Mouse (Mus musculus) large intestine, adult 2 months (tissue): Measurements from ENCODE around the gene Fxn. TPM values are rescaled to one million over a fixed set of nuclear protein-coding genes. Genes with fewer than 3 reads are reported as not detected.
"Not testable (repeated sequence)": the region's sequence is repeated elsewhere in the genome, so short reads cannot be mapped to it uniquely, and the experiment has no call there.

Experiments
- DNase-seq: peaks from one replicate; pipeline ENCODE4 v3.0.0-alpha.2; 2012; ENCODE audit warnings: low read depth, low spot score
- WGBS: fragments of 180-500 bp; shearing (Covaris S2); methylation state at CpG from one replicate; pipeline ENCODE4 v1.1.7; 2018; 5-methylcytosine and 5-hydroxymethylcytosine counted together
- polyA plus RNA-seq: library from polyadenylated mRNA; depleted of rRNA; stranded (reverse); fragments of >200 nt; gene quantifications from 2 replicates; pipeline ENCODE4 v1.2.3, GENCODE M21; 2012

Fxn gene
- polyA plus RNA-seq, 1 experiment = 12.8 TPM

- WGBS = 41% methylated on average over 9 of the region's 9 CpGs
- DNase-seq = no peak
Observed at GRCm38 (mm10) chr19:24253657-24254260, 26.6 kb downstream of the Fxn start.

GRCm38 (mm10) chr19:24251869-24252268, 28.5 kb downstream of the Fxn start:
- no peak for DNase-seq

DNA sequence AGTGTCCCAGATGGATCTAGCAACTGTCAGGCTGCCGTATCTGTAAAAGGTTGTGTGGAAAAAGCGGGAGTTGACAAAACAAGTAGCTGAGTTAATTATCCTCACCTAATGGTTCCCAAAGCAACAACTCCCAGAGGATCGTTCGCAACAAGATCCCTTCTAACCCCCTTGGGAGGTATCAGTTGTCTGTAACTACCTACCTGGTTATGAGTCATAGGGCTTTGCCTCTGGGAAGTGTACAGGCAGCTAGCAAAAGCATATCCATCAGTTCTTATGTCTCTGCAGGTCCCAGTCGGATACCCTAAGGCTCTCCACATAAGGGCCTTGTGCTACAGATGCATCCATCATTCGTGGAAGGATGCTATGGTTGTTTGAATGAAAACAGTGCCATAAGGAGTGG, 37.1 kb downstream of the Fxn start:
- DNase-seq = no peak
- 87% methylated on average over 6 of the region's 6 CpGs for WGBS

More at GRCm38 (mm10) chr19:24251869-24252268, 28.5 kb downstream of the Fxn start:
- 9% methylated on average over 6 of the region's 6 CpGs for WGBS

GRCm38 (mm10) chr19:24241799-24242546, 38.4 kb downstream of the Fxn start:
- 41% methylated on average over 14 of the region's 14 CpGs for WGBS
- DNase-seq = no peak

DNA sequence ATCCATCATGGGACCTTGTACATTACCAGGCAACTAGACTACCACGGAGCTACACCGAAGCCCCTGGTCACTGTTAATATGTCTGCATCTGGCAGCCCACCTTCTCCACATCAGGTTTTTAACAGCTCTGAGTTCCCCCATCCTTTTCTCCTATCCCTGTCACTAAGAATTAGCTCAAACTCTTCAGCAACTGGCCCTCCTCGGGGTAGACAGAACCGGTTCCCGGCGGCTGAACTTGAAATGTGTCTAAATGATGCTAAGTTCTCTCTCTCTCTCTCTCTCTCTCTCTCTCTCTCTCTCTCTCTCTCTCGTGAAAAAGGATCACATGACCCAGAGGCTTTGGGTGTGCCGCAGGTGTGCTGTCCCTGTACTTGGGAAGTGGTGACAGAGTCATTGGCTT, 39.1 kb downstream of the Fxn start:
- WGBS = 78% methylated on average over 8 of the region's 8 CpGs

GRCm38 (mm10) chr19:24238011-24238410, 42.4 kb downstream of the Fxn start:
- WGBS = 70% methylated on average over 4 of the region's 4 CpGs
- DNase-seq = no peak

More for the DNA sequence above, 39.1 kb downstream of the Fxn start:
- no peak for DNase-seq

GRCm38 (mm10) chr19:24232356-24232755, 48.0 kb downstream of the Fxn start:
- not testable (repeated sequence) for DNase-seq
- WGBS = 97% methylated on average over 1 of the region's 1 CpGs

GRCm38 (mm10) chr19:24225305-24225696, 55.1 kb downstream of the Fxn start:
- DNase-seq = peak; percentile 87
- WGBS = 2% methylated on average over 17 of the region's 17 CpGs

- WGBS = under 1% methylated on average over 59 of the region's 59 CpGs
- DNase-seq = no peak
Observed at GRCm38 (mm10) chr19:24224500-24225304, 55.7 kb downstream of the Fxn start, which contains the start of gene Tjp2. TSS of gene Tjp2 (minus strand) at chr19:24225030.

GRCm38 (mm10) chr19:24223851-24224251, 56.6 kb downstream of the Fxn start:
- peak; percentile 81 for DNase-seq
- WGBS = 18% methylated on average over 11 of the region's 11 CpGs

GRCm38 (mm10) chr19:24221455-24221854, 59.0 kb downstream of the Fxn start:
- 45% methylated on average over 4 of the region's 4 CpGs for WGBS
- DNase-seq = no peak

GRCm38 (mm10) chr19:24220795-24221445, 59.5 kb downstream of the Fxn start:
- DNase-seq = no peak
- WGBS = 10% methylated on average over 14 of the region's 14 CpGs

DNA sequence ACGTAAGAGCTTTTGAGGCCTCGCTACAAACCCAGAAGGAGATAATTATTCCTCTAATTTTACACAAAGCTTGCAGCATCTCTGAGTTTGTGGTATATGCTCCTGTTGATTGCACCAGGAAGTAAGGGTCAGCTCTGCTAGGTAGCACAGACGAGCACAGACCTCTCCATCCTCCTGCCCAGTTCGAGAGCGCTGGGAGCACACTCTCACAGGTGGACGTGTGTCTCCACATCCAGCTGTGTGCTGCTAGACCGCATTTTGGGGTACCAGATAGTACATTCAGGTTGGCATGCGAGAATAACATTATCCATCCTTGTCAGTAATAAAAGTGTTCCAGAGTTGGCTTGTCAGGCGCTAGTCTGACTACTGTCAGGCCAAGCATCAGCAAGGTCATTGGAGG, 61.4 kb downstream of the Fxn start:
- WGBS = 70% methylated on average over 9 of the region's 9 CpGs

GRCm38 (mm10) chr19:24218291-24218690, 62.1 kb downstream of the Fxn start:
- 36% methylated on average over 2 of the region's 2 CpGs for WGBS
- DNase-seq = no peak

More for the DNA sequence above, 61.4 kb downstream of the Fxn start:
- no peak for DNase-seq

DNA sequence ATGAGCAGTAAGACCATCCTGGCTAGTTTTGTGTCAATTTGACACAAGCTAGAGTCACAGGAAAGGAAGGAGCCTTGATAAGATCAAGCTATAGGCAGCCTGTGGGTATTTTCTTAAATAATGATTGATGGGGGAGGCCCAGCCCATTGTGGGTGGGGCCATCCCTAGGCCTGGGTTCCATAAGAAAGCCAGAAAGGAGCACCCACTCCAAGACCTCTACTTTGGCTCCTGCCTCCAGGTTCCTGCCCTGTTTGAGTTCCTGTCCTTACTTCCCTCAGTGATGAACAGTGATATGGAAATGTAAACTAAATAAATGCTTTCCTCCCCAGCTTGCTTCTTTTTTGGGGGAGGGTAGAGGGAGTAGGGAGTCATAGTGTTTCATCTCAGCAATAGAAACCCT, 62.6 kb downstream of the Fxn start:
- DNase-seq = no peak

GRCm38 (mm10) chr19:24216771-24217170, 63.6 kb downstream of the Fxn start:
- WGBS = 92% methylated on average over 9 of the region's 9 CpGs
- no peak for DNase-seq

DNA sequence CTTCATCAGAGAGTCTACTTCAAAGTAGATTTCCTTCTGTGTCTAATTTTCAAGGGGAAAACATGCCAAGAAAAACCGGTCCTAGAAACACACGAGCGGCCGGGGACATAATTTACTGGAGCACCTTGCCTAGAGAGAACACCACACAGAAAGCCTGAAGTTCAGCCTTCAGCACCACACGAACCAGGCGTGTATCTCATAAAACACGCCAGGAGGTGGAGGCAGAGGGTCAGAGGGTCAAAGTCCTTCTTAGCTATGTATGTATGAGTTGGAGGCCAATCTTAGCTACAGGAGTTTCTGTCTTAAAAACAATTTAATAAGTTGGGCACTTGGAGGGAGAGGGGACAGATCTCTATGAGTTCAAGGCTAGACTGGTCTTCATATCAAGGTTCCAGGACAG, 65.5 kb downstream of the Fxn start:
- DNase-seq = peak; percentile 80
- whole genome bisulfite sequencing = 29% methylated on average over 7 of the region's 7 CpGs

DNA sequence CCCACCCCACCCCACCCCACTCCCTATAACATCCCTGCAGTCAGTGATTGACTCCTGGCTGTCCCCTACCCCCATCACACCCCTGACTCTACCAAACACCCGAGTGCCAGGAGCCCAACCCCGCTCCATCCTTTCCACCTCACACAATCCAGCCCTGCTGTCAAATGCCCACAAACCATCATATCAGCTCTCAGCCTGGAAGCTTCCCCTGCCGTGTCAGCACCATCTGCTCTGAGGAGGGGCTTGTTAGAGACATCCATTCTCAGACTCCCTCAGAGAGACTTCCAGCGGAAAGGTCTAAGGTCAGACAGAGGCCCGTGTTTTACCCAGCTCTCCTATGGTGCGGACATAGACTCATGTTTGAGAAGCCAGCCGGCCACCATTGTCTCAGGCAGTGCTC, 67.1 kb downstream of the Fxn start:
- no peak for DNase-seq
- 66% methylated on average over 7 of the region's 7 CpGs for WGBS

DNA sequence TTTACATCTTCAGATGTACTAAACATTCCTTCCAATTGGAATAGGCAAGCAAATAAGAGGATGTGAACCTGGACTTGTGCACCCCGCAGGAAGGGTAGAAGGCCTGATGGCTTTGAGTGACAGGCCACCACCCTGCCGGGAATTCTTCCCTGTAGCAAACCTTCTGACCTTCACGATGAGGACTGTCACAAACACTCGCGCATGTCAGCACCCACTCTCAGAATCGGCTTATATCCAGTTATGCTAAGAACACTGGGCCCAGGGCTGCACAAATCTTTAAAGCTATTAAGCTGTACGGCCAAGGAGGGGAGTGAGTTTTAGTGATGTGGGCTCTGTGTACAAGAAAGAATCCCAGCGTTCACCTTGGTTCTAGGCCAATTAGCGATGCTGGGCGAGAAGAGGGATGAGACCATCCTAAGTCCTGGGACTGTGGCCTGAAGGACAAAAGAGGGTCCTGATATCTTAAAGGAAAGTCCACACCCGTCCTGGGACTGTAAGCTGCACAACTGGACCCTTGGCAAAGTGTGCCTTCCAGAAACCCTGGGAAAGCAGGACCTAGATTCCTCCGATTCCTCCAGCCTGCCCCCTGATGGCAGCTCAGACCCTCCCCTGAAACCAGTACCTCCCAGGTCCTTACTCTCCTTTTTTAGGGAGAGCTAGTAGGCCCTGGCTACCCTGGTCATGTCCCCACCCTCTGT, 67.7 kb downstream of the Fxn start:
- 75% methylated on average over 12 of the region's 12 CpGs for WGBS
- DNase-seq = no peak
